Mouse (Mus musculus) bone marrow macrophage, adult 2 months (primary cell): ENCODE measurements around the gene Zfp185. TPM values are rescaled to one million over a fixed set of nuclear protein-coding genes. Genes with fewer than 3 reads are reported as not detected.
"Not testable (repeated sequence)": the region's sequence is repeated elsewhere in the genome, so short reads cannot be mapped to it uniquely, and the experiment has no call there.

ENCODE experiments used
- H3K27ac ChIP-seq: 2 replicates; pipeline ENCODE4 v1.5.1; 2012; ENCODE audit warnings: low read depth, low read length; ENCODE audit not compliant: insufficient read depth
- H3K4me1 ChIP-seq: 2 replicates; pipeline ENCODE4 v1.6.1; 2012; ENCODE audit warnings: low read length; ENCODE audit not compliant: control insufficient read depth, insufficient read depth
- H3K4me3 ChIP-seq: 2 replicates; pipeline ENCODE4 v1.5.1; 2012; ENCODE audit warnings: mild to moderate bottlenecking, low read length, moderate library complexity; ENCODE audit not compliant: insufficient read depth
- CTCF ChIP-seq: IDR thresholded peaks from 2 replicates; pipeline ENCODE4 v1.5.1; 2012; ENCODE audit warnings: low read depth, mild to moderate bottlenecking, low read length, moderate library complexity
- POLR2A ChIP-seq: IDR thresholded peaks from 2 replicates; pipeline ENCODE4 v1.6.1; 2012; ENCODE audit warnings: mild to moderate bottlenecking, low read depth, low read length, borderline replicate concordance
- polyA plus RNA-seq: library from polyadenylated mRNA; stranded (reverse); fragments of >200 nt; gene quantifications from 2 replicates; pipeline ENCODE4 v1.2.4, GENCODE M21; 2012; ENCODE audit not compliant: missing spikeins, insufficient read depth, insufficient read length

Gene Zfp185
- polyA plus RNA-seq, 1 experiment = not detected

DNA sequence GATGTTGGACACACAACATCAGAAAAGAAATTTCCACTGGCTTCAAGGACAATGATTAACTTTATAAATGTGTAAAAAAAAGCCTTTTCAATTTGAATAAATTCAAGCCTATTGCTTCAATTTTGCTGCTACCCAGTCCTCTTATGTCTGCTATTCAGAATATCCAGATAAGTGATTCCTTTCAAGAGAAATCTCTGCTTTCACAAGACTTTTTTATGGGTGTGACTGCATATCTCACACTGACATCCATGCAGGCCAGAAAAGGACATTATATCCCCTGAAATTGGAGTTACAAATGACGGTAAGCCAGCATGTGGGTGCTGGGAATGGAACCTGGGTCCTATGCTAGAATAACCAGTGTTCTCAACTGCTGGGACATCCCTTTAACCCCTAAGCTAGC lies 74.4 kb downstream of the Zfp185 start:
- H3K4me1 ChIP-seq = no peaks in the 10 kb centered on the region
- no peak overlapping the region for H3K27ac ChIP-seq
- TF ChIP-seq POLR2A = no peak
- no peak for TF ChIP-seq CTCF
- H3K4me3 ChIP-seq = no peak overlapping the region

DNA sequence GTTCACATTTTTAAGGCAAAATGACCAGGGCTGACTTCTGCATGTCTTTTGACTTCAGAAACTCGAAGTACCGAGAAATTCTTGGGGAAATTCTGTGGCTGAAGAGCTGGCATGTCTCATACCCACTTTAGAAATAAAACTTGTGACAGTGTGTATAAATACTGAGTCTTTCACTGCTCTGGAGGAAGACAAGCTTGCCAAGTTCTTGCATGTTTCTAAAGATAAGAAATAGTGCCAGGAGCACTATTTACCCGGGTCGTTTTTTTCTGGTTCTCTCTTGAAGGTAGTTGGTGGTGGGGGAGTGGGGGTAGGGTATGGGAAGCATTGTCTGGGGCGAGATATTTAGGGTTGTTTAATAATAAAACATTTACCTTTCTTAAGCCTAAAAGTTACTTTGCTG lies 75.2 kb downstream of the Zfp185 start:
- no peak overlapping the region for H3K4me3 ChIP-seq
- no peaks in the 10 kb centered on the region for H3K4me1 ChIP-seq
- TF ChIP-seq POLR2A (no peak), CTCF (no peak)
- H3K27ac ChIP-seq = no peak overlapping the region

DNA sequence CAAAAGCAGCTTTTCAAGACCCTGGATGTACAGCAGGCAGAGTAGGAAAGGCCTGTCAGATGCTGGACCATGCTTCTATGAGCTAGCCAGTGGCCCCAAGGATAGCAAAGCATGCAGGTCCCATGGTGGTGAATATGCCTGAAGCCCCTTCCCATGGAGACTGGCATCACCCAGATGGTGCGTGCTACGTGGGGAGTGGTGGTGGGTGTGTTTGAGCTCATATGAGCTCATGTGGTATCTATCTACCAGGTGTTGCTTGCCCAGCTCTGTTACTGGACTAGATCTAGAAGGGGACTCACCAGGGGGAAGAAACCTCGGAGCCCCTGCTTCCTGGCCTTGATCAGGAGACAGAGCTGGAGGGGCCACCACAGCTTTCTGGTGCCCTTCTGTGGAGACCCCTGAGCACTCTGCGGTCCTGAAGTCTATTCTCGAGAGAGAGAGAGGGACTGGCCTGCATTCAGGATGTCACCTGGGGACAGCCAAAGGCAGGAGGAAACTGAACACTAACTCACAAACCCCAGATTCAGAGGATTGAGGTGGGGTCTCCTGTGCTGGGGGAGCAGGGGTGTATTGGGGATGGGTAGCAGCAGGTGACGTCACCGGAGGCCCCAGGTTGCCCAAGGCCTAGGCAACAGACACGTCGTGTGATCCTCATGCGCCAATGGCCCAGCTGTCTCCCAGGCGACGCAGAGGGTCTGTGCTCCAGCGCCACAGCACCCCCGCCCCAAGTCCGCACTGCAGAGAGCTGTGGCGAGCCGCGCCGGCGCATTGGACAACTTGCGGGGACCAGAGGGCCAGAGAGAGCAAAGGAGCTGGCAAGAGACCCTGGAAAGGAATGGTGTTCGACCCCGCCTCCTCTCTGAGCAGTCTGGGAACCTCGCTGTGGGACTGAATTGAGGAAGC lies 76.6 kb downstream of the Zfp185 start:
- Histone ChIP-seq H3K4me1 (no peaks in the 10 kb centered on the region), H3K27ac (no peak overlapping the region), H3K4me3 (no peak overlapping the region)
- TF ChIP-seq POLR2A (no peak), CTCF (no peak)

DNA sequence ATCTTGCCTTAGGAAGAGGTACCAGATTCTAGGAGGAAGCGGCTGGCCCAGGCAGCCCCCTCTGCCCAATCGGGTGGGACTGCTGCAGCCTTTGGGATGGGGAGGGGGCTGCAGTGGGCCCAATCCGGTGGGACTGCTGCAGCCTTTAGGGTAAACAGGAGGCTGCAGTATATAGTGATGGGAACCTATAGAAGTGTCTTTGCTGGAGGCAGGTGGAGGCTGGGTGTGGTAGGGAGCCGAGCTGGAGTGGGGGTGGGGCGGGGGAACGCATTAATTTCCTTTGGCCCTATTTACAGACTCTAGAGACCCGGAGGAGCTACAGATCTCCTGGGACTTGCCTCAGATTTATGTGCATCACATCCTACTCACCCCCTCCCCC lies 77.3 kb downstream of the Zfp185 start, which contains the start of gene Pnma3:
Pnma3 (plus strand) TSS at position 373 of the 379 bp plus-strand sequence.
- TF ChIP-seq CTCF = no peak
- TF ChIP-seq POLR2A = no peak
- Histone ChIP-seq H3K27ac (no peak within 1 kb of the TSS), H3K4me1 (no peaks in the 10 kb centered on the region), H3K4me3 (no peak within 1 kb of the TSS)

DNA sequence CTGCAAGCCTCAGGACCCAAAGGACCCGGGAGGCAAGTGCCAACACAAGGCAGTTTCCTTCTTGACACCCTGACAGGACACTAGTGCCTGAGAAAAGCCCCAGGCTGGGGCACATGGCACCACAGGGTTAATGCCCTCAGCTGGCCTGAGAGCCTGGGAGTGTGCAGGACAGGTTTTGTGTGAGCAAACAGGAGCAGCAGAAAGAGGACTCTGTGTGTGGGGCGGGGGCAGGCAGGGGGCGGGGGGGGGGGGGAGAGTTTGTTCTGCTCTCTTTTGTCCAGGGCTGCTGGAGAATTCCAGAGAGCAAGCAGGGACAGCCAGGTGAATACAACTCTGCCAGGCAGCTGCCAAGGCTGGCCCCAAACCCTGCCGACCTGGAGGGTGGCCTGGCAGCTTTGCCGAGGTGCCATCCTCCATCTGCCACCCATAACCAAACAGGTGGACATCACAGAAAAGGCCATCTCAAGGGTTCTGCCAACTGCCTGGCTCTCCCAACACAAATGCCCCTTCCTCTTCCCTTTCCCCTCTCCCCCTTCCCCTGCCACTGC lies 79.7 kb downstream of the Zfp185 start:
- H3K4me1 ChIP-seq, H3K27ac ChIP-seq, H3K4me3 ChIP-seq: not testable (repeated sequence)

Other genes with a start within 250 kb of the Zfp185 start
- not detected in 2 replicates for gene Gabrq, start 162.2 kb upstream of the Zfp185 start, polyA plus RNA-seq
- gene Cetn2, start 68.9 kb upstream of the Zfp185 start, polyA plus RNA-seq = 34.6 and 36.4 TPM in 2 replicates
- 15.1 and 16.9 TPM in 2 replicates for gene Nsdhl, start 68.8 kb upstream of the Zfp185 start, polyA plus RNA-seq
- gene Pnma5, start 49.8 kb downstream of the Zfp185 start, polyA plus RNA-seq = not detected in 2 replicates
- not detected in 2 replicates for gene Pnma3, start 77.4 kb downstream of the Zfp185 start, polyA plus RNA-seq
- gene Xlr4a, start 95.1 kb downstream of the Zfp185 start, polyA plus RNA-seq = 4.6 and 4.7 TPM in 2 replicates
- 0.16 TPM in 1 of 2 replicates, not detected in the other for gene Xlr3a, start 109.8 kb downstream of the Zfp185 start, polyA plus RNA-seq
- not detected in 2 replicates for gene Gm14685, start 129.7 kb downstream of the Zfp185 start, polyA plus RNA-seq
- gene Xlr5b, start 161.5 kb downstream of the Zfp185 start, polyA plus RNA-seq = not detected in 2 replicates
- not detected in 2 replicates for gene DXBay18, start 162.1 kb downstream of the Zfp185 start, polyA plus RNA-seq
- gene Spin2d, start 189.7 kb downstream of the Zfp185 start, polyA plus RNA-seq = not detected in 2 replicates
- gene Xlr3b, start 204.9 kb downstream of the Zfp185 start, polyA plus RNA-seq = 6.2 and 6.9 TPM in 2 replicates
- gene Xlr4b, start 227.0 kb downstream of the Zfp185 start, polyA plus RNA-seq = 6.6 and 11.4 TPM in 2 replicates
- 5.2 and 6.0 TPM in 2 replicates for gene F8a, start 241.0 kb downstream of the Zfp185 start, polyA plus RNA-seq